Mouse (Mus musculus) limb, embryonic 12.5 days (tissue): Measurements from ENCODE around the gene B4galt5. TPM values are rescaled to one million over a fixed set of nuclear protein-coding genes. Genes with fewer than 3 reads are reported as not detected.

ENCODE experiments used
- ATAC-seq: fragments of 200-750 bp; cut with Nextera tagmentation; 2 replicates; pipeline ENCODE4 v1.8.0; 2017; ENCODE audit warnings: low read depth, moderate TSS enrichment; ENCODE audit not compliant: insufficient number of reproducible peaks, insufficient read depth, low FRiP score, low TSS enrichment
- H3K27ac ChIP-seq: fragments of 300-500 bp; sonication (generic); 2 replicates; pipeline ENCODE4 v1.5.1; 2016; ENCODE audit warnings: mild to moderate bottlenecking, moderate library complexity
- H3K27me3 ChIP-seq: fragments of 300-500 bp; sonication (generic); 2 replicates; pipeline ENCODE4 v1.6.1; 2016; ENCODE audit warnings: mild to moderate bottlenecking, moderate library complexity
- H3K36me3 ChIP-seq: fragments of 300-500 bp; sonication (generic); 2 replicates; pipeline ENCODE4 v1.6.1; 2016; ENCODE audit warnings: mild to moderate bottlenecking, moderate library complexity
- H3K4me1 ChIP-seq: fragments of 300-500 bp; sonication (generic); replicated peaks from 2 replicates; pipeline ENCODE4 v1.6.1; 2016
- H3K4me2 ChIP-seq: fragments of 300-500 bp; sonication (generic); 2 replicates; pipeline ENCODE4 v1.6.1; 2016; ENCODE audit warnings: mild to moderate bottlenecking, moderate library complexity
- H3K4me3 ChIP-seq: fragments of 300-500 bp; sonication (generic); replicated peaks from 2 replicates; pipeline ENCODE4 v1.5.1; 2016; ENCODE audit warnings: mild to moderate bottlenecking
- H3K9ac ChIP-seq: fragments of 300-500 bp; sonication (generic); replicated peaks from 2 replicates; pipeline ENCODE4 v1.6.1; 2016; ENCODE audit warnings: mild to moderate bottlenecking, moderate library complexity
- H3K9me3 ChIP-seq: fragments of 300-500 bp; sonication (generic); 2 replicates; pipeline ENCODE4 v1.6.1; 2016; ENCODE audit warnings: mild to moderate bottlenecking, moderate library complexity
- WGBS: fragments of 180-500 bp; shearing (Covaris S2); methylation state at CpG from one replicate; pipeline ENCODE4 v1.1.7; 2016; 5-methylcytosine and 5-hydroxymethylcytosine counted together
- polyA plus RNA-seq: library from polyadenylated mRNA; unstranded; fragments of >200 nt; fragmentation: Nextera tagmentation; extraction: Ambion mirVana; gene quantifications from 2 replicates; pipeline ENCODE4 v1.2.1, GENCODE M21; 2016

B4galt5 gene
- polyA plus RNA-seq, 1 experiment from 2014 or later = 11.4 TPM

DNA sequence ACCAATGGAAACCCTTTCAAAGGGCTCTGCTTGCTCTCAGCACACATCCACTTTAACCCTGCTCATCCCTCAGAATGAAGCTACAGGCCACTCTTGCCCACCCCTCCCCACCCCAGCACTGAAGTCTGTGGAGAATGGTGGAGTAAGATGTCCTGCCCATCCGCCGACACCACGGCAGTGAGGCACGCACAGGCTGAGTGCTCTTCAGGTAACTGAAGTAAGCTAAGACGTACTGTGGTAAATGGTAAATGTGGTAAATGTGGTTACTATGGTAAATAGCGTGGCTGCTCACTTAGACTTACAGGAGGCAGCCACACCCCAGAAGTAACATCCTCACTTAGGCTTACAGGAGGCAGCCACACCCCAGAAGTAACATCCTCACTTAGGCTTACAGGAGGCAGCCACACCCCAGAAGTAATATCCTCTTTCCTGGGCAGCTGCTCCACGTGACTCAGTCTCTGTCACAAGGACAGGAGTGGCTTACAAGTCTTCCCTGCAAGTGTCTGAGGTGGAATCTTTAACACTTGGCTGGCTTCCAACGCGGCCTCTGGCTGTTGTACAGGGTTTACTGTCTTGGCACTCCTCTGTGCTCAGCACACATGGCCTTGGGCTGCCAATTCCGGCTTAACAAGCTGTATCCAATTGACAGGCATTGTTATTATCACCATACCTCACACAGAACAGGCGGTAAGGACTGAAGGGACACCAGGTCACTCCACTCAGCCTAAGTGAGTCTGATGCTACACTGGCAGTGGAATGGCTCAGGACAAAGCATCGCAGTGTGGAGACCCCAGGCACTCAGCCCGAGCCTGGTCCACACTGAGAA, 35.3 kb downstream of the B4galt5 start:
- no peaks in the 10 kb centered on the region for H3K9me3 ChIP-seq
- no peak overlapping the region for H3K4me3 ChIP-seq
- 0 out of 2 replicates have a peak, but pooled peaks cover 4% of the 10 kb centered on the region for H3K36me3 ChIP-seq
- H3K4me2 ChIP-seq = no peak overlapping the region
- H3K4me1 ChIP-seq = peaks cover 42% of the 10 kb centered on the region
- no peaks in the 10 kb centered on the region for H3K27me3 ChIP-seq
- no peak for ATAC-seq
- WGBS = 66% methylated on average over 13 of the region's 13 CpGs
- no peak overlapping the region for H3K9ac ChIP-seq
- 0 out of 2 replicates have a peak overlapping the region, but pooled peaks have one; percentile 14 for H3K27ac ChIP-seq

DNA sequence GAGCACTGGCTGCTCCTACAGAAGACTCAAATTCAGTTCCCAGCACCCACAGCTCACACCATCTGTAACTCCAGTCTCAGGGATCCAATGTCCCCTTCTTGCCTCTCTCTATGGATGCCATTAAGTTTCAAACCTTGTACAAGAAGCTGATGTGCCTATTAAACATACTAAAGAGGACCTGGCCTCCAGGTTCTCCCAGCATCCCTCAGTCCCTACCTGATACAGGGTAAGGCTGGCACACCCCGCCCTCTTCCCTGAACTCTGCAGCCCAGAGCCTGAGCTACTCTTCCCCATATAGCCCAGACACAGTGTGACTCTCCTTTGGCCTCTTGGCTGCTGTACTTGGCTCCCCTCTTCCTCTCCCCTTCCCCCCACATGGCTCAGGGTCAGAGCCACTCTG, 38.9 kb downstream of the B4galt5 start:
- Histone ChIP-seq H3K36me3 (peaks cover 25% of the 10 kb centered on the region), H3K9ac (no peak overlapping the region), H3K9me3 (no peaks in the 10 kb centered on the region), H3K27me3 (no peaks in the 10 kb centered on the region), H3K27ac (no peak overlapping the region), H3K4me1 (peaks cover 37% of the 10 kb centered on the region), H3K4me2 (no peak overlapping the region), H3K4me3 (no peak overlapping the region)
- WGBS = 88% methylated on average over 1 of the region's 1 CpGs
- no peak for ATAC-seq

DNA sequence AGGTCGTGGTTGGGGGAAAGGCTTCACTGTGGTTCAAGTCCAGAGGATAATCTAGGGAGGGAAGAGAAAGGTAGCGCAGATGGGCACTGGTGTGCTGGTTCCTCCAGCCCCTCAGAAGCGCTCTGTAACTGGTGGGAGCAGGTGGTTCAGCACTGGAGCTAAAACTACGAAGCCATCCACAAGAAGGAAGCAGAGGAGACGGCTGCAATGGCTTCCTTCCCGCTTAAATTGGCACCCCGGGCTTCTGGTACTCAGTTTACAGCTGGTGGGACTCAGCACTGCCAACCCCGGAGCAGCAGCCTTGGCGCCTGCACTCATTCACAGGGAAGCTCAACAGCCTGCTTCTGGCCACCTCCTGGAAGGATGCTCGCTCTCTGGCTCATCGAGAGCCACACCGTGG, 39.7 kb downstream of the B4galt5 start:
- no peak overlapping the region for H3K4me2 ChIP-seq
- H3K27me3 ChIP-seq = no peaks in the 10 kb centered on the region
- 87% methylated on average over 12 of the region's 12 CpGs for WGBS
- H3K4me3 ChIP-seq = no peak overlapping the region
- no peak for ATAC-seq
- no peak overlapping the region for H3K9ac ChIP-seq
- H3K36me3 ChIP-seq = peaks cover 31% of the 10 kb centered on the region
- H3K4me1 ChIP-seq = peaks cover 30% of the 10 kb centered on the region
- H3K9me3 ChIP-seq = no peaks in the 10 kb centered on the region
- no peak overlapping the region for H3K27ac ChIP-seq

DNA sequence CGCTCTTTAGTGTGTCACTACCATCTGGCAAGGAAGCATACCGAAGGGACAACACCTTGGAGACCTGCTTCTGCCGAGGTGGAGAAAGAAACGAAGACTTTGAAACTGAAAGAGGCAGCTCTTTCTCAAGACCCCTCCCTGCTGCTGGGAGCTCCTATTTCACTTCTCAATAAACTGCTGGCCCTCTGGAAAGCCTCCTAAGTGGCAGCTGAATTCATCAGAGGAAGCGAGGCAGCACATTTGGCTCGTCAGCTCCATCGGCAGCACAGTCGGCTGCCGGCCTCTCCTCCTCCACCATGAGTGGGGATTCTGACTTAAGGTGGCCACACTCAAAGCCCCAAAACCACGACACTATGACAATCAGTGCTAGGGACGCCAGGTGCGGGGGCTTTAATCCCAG, 41.3 kb downstream of the B4galt5 start:
- Histone ChIP-seq H3K4me3 (peak overlapping the region; percentile 17; the same call in 1 of the 2 replicates), H3K9me3 (no peaks in the 10 kb centered on the region), H3K4me1 (peaks cover 23% of the 10 kb centered on the region), H3K4me2 (peak overlapping the region; percentile 34), H3K9ac (no peak overlapping the region; the same call in 1 of the 2 replicates), H3K27me3 (no peaks in the 10 kb centered on the region), H3K27ac (peak overlapping the region; percentile 86), H3K36me3 (peaks cover 41% of the 10 kb centered on the region)
- 40% methylated on average over 12 of the region's 12 CpGs for WGBS
- ATAC-seq = peak; percentile 39; the same call in 1 of the 2 replicates

DNA sequence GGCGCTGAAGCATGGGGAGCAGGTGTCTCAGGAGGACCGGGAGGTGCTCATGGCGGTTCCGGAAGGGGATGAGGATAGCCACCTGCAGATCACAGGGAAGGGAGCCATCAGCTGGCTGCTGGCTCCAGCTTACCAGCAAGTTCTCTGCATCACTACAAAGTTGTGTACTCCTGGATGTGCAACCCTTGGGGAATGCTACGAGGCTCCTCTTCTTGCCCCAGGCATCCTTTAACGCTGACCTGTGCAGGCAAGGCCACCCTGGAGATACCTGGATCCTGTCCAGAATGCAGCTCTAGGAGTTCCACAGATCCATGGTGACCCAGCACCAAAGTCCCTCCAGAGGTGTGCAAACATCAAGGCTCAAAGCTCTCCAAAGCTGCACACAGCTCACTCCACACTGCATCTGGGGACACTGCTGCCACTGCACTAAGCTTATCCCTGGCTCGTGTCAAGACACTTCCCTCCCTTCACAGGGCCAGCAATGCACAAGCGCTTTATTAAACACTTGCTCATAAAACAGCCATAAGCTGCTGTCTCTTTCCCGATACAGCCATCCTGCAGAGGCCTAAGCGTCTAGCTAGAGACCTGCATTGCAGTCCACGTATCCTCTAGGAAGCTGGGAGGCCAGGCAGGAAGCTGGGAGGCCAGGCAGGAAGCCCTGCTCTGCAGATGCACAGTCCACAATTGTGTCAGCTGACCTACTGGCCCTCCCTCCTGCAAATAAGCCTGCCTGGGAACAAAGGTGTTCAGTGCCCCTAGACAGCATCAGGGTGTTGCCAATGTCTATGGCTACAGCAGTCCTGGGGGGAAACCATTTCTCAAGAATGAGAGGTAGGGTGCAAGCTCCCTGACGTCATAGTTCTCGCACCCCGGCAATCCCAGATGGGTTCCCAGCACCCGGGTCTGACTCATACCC, 42.1 kb downstream of the B4galt5 start:
- peak overlapping the region; percentile 86 for H3K27ac ChIP-seq
- no peak for ATAC-seq
- 74% methylated on average over 15 of the region's 15 CpGs for WGBS
- H3K9me3 ChIP-seq = no peaks in the 10 kb centered on the region
- peaks cover 49% of the 10 kb centered on the region for H3K36me3 ChIP-seq
- no peaks in the 10 kb centered on the region for H3K27me3 ChIP-seq
- H3K4me3 ChIP-seq = no peak overlapping the region
- H3K9ac ChIP-seq = no peak overlapping the region; the same call in 1 of the 2 replicates
- peak overlapping the region; percentile 34 for H3K4me2 ChIP-seq
- peaks cover 23% of the 10 kb centered on the region for H3K4me1 ChIP-seq

DNA sequence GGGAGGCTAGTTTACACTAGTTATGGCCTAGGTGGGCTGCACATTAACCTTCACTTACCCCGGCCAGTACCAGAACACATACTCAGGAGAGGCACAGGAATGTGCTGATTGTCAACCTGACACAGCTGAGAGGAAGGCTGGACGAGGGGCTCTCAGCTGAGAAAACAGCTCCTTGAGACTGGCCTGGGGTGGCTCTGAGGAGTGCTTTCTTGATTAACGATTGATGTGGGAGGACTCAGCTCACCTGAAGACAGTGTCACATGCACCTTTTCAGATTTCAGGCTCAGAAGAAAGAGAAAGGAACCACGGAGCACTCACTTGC, 42.7 kb downstream of the B4galt5 start:
- H3K9me3 ChIP-seq = no peaks in the 10 kb centered on the region
- H3K4me2 ChIP-seq = no peak overlapping the region
- H3K9ac ChIP-seq = no peak overlapping the region
- H3K4me3 ChIP-seq = no peak overlapping the region
- no peak for ATAC-seq
- H3K27ac ChIP-seq = no peak overlapping the region
- WGBS = 89% methylated on average over 4 of the region's 4 CpGs
- peaks cover 56% of the 10 kb centered on the region for H3K36me3 ChIP-seq
- peaks cover 23% of the 10 kb centered on the region for H3K4me1 ChIP-seq
- H3K27me3 ChIP-seq = no peaks in the 10 kb centered on the region

DNA sequence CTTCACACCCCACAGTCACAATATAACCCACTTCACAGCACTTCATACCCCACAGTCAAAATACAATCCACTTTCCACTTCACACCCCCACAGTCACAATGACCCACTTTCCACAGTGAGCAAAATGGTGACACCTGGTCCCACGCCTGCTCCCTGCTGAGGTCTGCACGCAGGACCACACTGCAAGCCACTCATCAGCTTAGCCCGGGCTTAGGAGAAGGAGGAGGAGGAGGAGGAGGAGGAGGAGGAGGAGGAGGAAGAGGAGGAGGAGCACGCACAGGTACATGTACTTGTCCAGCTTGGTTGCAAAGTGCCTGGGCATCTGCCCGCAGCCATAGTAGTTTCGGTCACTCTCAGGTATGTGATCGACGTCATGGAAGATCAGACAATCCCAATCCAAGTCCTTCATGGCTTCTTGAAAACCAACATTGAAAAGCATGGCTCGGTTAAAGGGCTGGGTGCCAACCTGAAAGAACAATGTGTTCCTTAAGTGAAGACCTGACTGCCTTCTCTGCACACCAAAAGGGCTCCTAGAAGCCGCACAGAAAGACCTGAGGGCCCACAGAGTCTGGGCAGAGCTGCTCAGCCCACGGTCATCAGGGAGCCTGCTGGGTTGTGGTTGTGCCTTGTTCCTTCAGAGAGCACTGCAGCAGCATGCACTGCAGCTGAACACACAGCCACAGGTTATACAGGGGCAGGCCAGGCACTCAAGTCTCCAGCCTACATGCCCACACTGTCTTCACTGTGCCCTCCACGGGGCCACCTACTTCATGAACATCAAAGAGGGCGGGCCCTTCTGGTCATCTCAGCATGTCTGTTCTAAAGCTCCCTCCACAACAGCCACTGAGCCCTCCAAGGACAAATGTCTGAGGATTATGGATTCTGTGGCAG, 43.4 kb downstream of the B4galt5 start:
- no peak overlapping the region for H3K27ac ChIP-seq
- no peak overlapping the region for H3K4me2 ChIP-seq
- H3K4me1 ChIP-seq = peaks cover 23% of the 10 kb centered on the region
- H3K36me3 ChIP-seq = peaks cover 61% of the 10 kb centered on the region
- 95% methylated on average over 12 of the region's 13 CpGs for WGBS
- no peak overlapping the region for H3K9ac ChIP-seq
- no peak for ATAC-seq
- no peak overlapping the region for H3K4me3 ChIP-seq
- no peaks in the 10 kb centered on the region for H3K27me3 ChIP-seq
- H3K9me3 ChIP-seq = no peaks in the 10 kb centered on the region

DNA sequence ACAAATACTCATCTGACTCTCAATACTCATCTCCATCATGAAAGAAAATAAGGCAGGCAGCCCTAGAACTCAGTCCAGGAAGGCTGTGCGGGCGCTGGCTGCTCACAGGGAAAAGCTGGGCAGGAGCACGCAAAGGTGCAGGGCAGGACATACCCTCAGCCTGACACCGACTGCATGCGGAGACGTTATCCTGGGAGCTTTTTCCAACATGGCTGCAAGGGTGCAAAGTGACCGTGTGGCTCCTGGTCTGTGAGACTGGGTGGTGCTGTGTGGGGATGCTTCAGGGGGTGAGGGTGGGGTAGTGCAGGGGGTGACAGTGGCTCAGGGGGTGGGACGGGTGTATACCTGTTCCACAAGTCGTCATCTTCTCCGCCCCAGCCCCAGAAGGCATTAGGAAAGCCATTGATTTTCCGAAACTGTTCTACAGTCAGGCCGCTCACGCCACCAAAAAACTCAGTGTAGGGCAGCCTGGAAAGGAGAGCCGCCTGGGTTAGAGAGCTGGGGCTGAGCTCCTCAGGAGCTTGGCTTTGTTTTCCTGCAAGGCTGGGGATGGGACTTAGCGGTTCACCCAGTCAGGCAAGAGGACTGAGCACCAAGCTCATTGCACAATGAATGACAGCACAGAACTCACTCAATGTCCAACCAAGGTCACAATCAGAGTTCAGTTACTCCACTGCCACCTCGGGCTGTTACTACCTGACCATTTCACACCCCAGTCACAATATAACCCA, 44.2 kb downstream of the B4galt5 start:
- Histone ChIP-seq H3K36me3 (peaks cover 67% of the 10 kb centered on the region), H3K27ac (no peak overlapping the region), H3K9ac (no peak overlapping the region), H3K9me3 (no peaks in the 10 kb centered on the region), H3K4me1 (peaks cover 26% of the 10 kb centered on the region), H3K4me3 (no peak overlapping the region), H3K4me2 (no peak overlapping the region), H3K27me3 (no peaks in the 10 kb centered on the region)
- no peak for ATAC-seq
- 93% methylated on average over 16 of the region's 16 CpGs for WGBS

DNA sequence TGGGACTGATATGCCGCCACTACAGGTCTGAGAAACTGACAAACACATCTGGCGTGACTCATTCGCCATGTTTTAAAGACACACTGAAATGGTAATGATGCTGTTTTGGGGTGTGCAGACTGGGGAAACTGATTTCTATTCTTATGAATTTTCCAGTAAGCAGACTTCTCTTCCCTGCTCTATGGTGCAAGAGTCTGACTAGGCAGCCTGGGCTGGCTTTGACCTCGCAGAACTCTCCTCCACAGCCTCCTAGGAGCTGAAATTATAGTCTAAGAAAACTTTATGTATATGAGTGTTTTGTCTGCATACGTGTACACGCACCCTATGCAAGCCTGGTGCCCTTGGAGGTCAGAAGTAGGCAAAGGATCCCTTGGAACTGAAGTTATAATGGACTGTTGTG, 45.2 kb downstream of the B4galt5 start:
- no peak overlapping the region for H3K4me2 ChIP-seq
- H3K9ac ChIP-seq = no peak overlapping the region
- WGBS = 92% methylated on average over 6 of the region's 6 CpGs
- ATAC-seq = no peak
- H3K36me3 ChIP-seq = peaks cover 74% of the 10 kb centered on the region
- no peaks in the 10 kb centered on the region for H3K9me3 ChIP-seq
- no peaks in the 10 kb centered on the region for H3K27me3 ChIP-seq
- H3K27ac ChIP-seq = no peak overlapping the region
- peaks cover 28% of the 10 kb centered on the region for H3K4me1 ChIP-seq
- H3K4me3 ChIP-seq = no peak overlapping the region

DNA sequence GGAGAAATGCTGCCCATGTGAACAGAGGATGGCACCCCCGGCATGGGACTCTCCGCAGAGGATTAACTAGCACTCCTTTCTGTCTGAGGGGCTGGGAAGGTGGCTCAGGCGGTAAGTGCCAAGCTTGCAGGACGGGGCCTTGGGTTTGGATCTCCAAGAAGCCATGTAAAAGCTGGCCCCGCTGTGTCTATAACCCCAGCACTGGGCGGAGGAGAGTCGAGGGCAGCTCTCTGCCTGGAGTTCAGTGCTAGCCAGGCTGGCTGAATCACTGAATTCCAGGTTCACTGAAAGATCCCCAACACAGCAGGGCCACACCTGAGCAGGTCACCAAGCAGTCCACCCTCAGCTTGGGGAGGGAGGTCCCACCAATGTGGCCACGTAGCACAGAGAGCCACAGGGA, 45.8 kb downstream of the B4galt5 start:
- ATAC-seq = no peak
- H3K36me3 ChIP-seq = peaks cover 74% of the 10 kb centered on the region
- H3K9me3 ChIP-seq = no peaks in the 10 kb centered on the region
- no peak overlapping the region for H3K4me2 ChIP-seq
- no peak overlapping the region for H3K27ac ChIP-seq
- peaks cover 26% of the 10 kb centered on the region for H3K4me1 ChIP-seq
- 89% methylated on average over 8 of the region's 8 CpGs for WGBS
- no peak overlapping the region for H3K4me3 ChIP-seq
- no peaks in the 10 kb centered on the region for H3K27me3 ChIP-seq
- no peak overlapping the region for H3K9ac ChIP-seq
